Mouse (Mus musculus) forebrain, postnatal 0 days (tissue): Measurements from ENCODE around the gene Haspin. TPM values are rescaled to one million over a fixed set of nuclear protein-coding genes. Genes with fewer than 3 reads are reported as not detected.
A peak's percentile ranks its signal among the peaks of the same experiment; 100 is the strongest.
"Not testable (repeated sequence)": the region's sequence is repeated elsewhere in the genome, so short reads cannot be mapped to it uniquely, and the experiment has no call there.

Experiments
- ATAC-seq: fragments of 200-750 bp; cut with Nextera tagmentation; 2 replicates; pipeline ENCODE4 v1.8.0; 2017; ENCODE audit warnings: mild to moderate bottlenecking, moderate library complexity
- DNase-seq: peaks from one replicate; pipeline ENCODE4 v3.0.0-alpha.2; 2015
- H3K27ac ChIP-seq: fragments of 300-500 bp; sonication (generic); 2 replicates; pipeline ENCODE4 v1.5.1; 2014; ENCODE audit warnings: low read depth, mild to moderate bottlenecking, antibody characterized with exemption, low read length, moderate library complexity, mixed read lengths
- H3K27me3 ChIP-seq: fragments of 300-500 bp; sonication (generic); 2 replicates; pipeline ENCODE4 v1.6.1; 2014; ENCODE audit warnings: mild to moderate bottlenecking, low read length, mixed read lengths; ENCODE audit not compliant: insufficient read depth
- H3K36me3 ChIP-seq: fragments of 300-500 bp; sonication (generic); 2 replicates; pipeline ENCODE4 v1.6.1; 2014; ENCODE audit warnings: mild to moderate bottlenecking, moderate library complexity; ENCODE audit not compliant: insufficient read depth
- H3K4me1 ChIP-seq: fragments of 300-500 bp; sonication (generic); 2 replicates; pipeline ENCODE4 v1.6.1; 2014; ENCODE audit warnings: antibody characterized with exemption; ENCODE audit not compliant: insufficient read depth
- H3K4me2 ChIP-seq: fragments of 300-500 bp; sonication (generic); 2 replicates; pipeline ENCODE4 v1.6.1; 2014; ENCODE audit warnings: low read depth, mild to moderate bottlenecking, moderate library complexity
- H3K4me3 ChIP-seq: fragments of 300-500 bp; sonication (generic); 2 replicates; pipeline ENCODE4 v1.5.1; 2014; ENCODE audit warnings: low read depth, low read length, mixed read lengths
- H3K9ac ChIP-seq: fragments of 300-500 bp; sonication (generic); 2 replicates; pipeline ENCODE4 v1.6.1; 2014; ENCODE audit warnings: mild to moderate bottlenecking
- H3K9me3 ChIP-seq: fragments of 300-500 bp; sonication (generic); 2 replicates; pipeline ENCODE4 v1.6.1; 2016; ENCODE audit warnings: low read length
- CTCF ChIP-seq: sonication (generic); IDR thresholded peaks from 2 replicates; pipeline ENCODE4 v1.5.1; 2016; ENCODE audit warnings: antibody characterized with exemption, control low read depth, low read depth
- WGBS: fragments of 180-500 bp; shearing (Covaris S2); extraction: QIAGEN DNeasy Blood & Tissue Kit; methylation state at CpG from one replicate; pipeline ENCODE4 v1.1.7; 2014; 5-methylcytosine and 5-hydroxymethylcytosine counted together
- polyA plus RNA-seq: library from polyadenylated mRNA; unstranded; fragments of >200 nt; fragmentation: Nextera tagmentation; extraction: Ambion mirVana; gene quantifications from 2 replicates; pipeline ENCODE4 v1.2.1, GENCODE M21; 2015
- total RNA-seq: library from RNA; depleted of rRNA; stranded (reverse); fragments of >200 nt; gene quantifications from 2 replicates; pipeline ENCODE4 v1.2.3, GENCODE M21; 2014

The Haspin gene
- total and polyA plus RNA-seq, 2 experiments from 2014 or later: 2.0 to 2.4 TPM

DNA sequence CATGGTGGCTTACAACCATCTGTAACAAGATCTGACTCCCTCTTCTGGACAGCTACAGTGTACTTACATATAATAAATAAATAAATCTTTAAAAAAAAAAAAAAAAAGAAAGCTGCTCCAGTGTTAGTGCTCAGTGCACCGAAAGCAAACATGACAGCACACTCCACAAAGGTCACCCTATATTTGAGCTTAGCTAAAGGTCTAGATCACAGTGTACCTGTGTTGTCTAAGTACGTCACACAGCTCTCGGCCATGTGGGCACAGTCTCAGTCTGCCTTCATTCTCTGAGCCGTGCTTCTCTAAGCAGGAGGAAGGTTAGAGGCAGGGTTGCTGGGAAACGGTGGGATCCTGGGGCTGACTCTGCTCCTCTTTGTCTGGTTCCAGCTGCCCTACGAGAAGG lies 11.6 kb downstream of the Haspin start:
- 87% methylated on average over 6 of the region's 6 CpGs for WGBS
- no peak overlapping the region for H3K4me2 ChIP-seq

DNA sequence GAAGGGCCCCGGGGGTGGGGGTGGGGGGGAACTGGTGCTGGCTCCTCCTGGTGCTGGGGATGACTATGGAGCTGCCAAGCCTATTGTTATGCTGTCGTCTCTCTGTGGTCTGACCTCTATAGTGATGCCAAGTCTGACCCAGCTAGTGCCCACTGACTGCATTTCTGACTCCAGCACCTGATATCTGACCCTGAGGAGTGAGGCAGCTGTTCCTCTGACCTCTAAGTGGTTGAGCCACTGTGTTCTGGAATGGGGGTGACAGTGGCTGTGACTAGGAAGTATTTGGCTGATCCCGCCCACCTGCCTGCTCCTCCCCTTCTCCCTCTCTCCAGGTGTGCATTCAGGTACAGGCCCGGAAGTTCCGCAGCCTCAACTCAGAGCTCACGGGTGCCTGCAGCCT lies 26.7 kb downstream of the Haspin start:
- 61% methylated on average over 6 of the region's 6 CpGs for WGBS
- no peak overlapping the region for H3K4me2 ChIP-seq
- H3K36me3 ChIP-seq: no peaks in the 10 kb centered on the region
- H3K4me1 ChIP-seq: no peaks in the 10 kb centered on the region
- no peak overlapping the region for H3K9ac ChIP-seq
- TF ChIP-seq CTCF: no peak
- H3K9me3 ChIP-seq: no peaks in the 10 kb centered on the region
- H3K27ac ChIP-seq: no peak overlapping the region
- no peak overlapping the region for H3K4me3 ChIP-seq
- H3K27me3 ChIP-seq: no peaks in the 10 kb centered on the region
- no peak for ATAC-seq
- no peak for DNase-seq

More for the DNA sequence above, 11.6 kb downstream of the Haspin start:
- no peak for DNase-seq
- Histone ChIP-seq H3K9ac (no peak overlapping the region), H3K36me3 (no peaks in the 10 kb centered on the region), H3K27ac (no peak overlapping the region), H3K4me3 (no peak overlapping the region), H3K4me1 (no peaks in the 10 kb centered on the region), H3K27me3 (no peaks in the 10 kb centered on the region), H3K9me3 (no peaks in the 10 kb centered on the region)
- ATAC-seq: no peak
- TF ChIP-seq CTCF: no peak

DNA sequence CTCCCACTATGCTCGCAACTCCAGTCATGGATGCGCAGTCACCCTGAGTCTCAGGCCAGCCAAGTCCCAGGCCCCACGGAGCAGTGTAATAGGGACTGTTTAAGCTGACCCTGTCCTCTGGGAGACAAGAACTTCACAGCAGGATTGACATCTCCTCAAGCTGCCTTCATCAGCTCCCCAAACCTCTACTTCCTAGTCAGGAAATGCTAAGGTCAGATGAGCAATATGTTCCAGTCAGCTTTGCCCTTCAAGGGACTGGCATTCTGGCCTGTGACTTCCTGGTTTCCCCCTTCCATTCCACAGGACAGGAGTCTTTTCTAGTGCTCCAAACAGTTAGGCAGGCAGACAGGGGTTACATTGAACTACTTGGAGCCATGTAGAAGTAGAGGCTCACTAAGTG lies 28.2 kb downstream of the Haspin start:
- Histone ChIP-seq H3K4me1 (no peaks in the 10 kb centered on the region), H3K27me3 (no peaks in the 10 kb centered on the region), H3K9ac (no peak overlapping the region), H3K4me3 (no peak overlapping the region), H3K9me3 (no peaks in the 10 kb centered on the region), H3K27ac (no peak overlapping the region), H3K4me2 (no peak overlapping the region), H3K36me3 (no peaks in the 10 kb centered on the region)
- no peak for ATAC-seq
- TF ChIP-seq CTCF: no peak
- WGBS: 78% methylated on average over 3 of the region's 3 CpGs
- no peak for DNase-seq

DNA sequence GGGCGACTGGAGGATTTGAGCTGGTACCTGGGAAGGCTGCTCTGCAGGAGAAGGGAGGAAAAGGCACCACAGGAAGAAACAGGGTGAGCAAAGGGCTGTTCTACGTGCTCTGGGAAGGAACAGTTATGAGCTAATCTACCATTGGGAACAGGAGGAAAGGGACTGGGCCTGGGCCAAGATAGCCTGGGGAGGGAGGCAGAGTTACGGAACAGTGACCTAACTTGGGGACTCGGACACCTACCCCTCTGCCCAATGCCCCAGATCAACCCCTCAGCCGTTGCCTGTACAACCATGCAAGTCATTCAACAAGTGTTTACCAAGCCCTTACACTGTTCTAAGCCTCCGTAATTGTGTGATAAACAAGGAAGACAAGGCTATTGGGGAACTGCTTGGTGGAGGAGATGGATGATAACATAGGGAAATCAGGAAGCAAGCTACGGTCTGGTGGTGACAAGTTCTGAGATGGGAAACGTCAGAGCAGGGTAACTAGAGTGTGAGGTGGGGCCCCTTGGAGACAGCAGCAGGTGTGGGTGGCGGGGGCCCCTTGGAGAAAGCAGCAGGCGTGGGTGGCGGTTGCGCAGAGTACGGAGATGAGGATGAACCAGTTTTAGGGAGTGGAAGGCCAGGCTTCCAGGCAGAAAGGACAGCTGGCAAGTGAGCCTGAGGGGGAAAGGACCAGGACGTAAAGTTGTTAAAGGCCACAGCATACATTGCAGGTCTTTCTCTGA lies 29.0 kb downstream of the Haspin start:
- TF ChIP-seq CTCF: no peak
- no peaks in the 10 kb centered on the region for H3K27me3 ChIP-seq
- WGBS: 81% methylated on average over 14 of the region's 14 CpGs

DNA sequence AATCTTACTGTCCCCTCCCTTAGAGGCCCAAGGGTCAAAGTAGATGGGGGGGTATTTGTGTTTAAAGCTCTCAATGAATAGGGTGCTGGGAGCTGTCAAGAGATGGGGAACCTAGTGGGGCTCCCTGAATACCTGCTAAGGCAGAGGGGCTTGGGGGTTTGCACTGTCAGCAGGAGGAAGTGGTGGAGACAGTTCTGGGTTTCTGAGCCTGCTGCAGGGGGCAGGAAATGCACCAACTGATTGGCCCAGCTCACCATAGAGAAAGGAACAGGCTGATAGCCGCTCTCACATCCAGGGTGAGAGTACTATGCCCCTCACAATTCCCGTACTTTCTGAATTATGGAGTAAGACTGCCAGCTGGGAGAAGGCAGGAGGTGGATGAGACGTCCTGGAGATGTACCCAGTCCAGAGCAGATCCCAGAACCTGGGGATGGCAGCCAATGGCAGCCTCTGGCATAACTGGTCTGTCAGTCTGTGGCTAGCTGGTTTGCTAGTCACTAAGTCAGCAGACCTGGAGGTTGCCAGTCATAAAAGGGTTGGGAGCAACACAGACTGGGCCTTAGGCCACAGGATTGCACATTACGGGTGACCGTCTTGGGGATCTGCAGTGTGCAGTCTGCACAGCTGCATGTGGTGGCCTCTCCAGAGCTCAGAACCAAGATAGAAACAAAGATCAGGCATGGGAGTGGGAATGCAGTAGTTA lies 29.7 kb downstream of the Haspin start:
- Histone ChIP-seq H3K9ac (no peak overlapping the region), H3K4me3 (no peak overlapping the region), H3K27me3 (no peaks in the 10 kb centered on the region), H3K4me1 (no peaks in the 10 kb centered on the region), H3K4me2 (no peak overlapping the region), H3K27ac (no peak overlapping the region), H3K9me3 (no peaks in the 10 kb centered on the region), H3K36me3 (no peaks in the 10 kb centered on the region)
- no peak for TF ChIP-seq CTCF
- ATAC-seq (no peak), DNase-seq (no peak)
- 74% methylated on average over 5 of the region's 5 CpGs for WGBS

More for the DNA sequence above, 29.0 kb downstream of the Haspin start:
- Histone ChIP-seq H3K36me3 (no peaks in the 10 kb centered on the region), H3K27ac (no peak overlapping the region), H3K4me3 (no peak overlapping the region), H3K9ac (no peak overlapping the region), H3K9me3 (no peaks in the 10 kb centered on the region), H3K4me1 (no peaks in the 10 kb centered on the region), H3K4me2 (no peak overlapping the region)
- DNase-seq: no peak
- no peak for ATAC-seq

DNA sequence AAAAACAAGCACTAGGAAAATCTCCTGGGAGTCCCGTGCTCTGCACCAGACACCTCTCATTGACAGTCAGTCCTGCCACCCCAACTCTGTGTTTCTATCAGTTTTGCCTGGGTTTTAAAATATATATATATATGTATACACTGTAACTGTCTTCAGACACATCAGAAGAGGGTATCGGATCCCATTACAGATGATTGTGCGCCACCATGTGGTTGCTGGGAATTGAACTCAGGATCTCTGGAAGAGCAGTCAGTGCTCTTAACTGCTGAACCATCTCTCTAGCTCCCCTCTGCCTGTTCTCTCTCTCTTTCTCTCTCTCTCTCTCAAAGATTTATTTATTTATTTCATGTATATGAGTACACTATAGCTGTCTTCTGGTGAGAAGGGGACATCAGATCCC lies 30.7 kb downstream of the Haspin start:
- WGBS: 42% methylated on average over 3 of the region's 3 CpGs
- H3K4me2 ChIP-seq, H3K4me1 ChIP-seq, H3K4me3 ChIP-seq, H3K36me3 ChIP-seq, DNase-seq, H3K27ac ChIP-seq, ATAC-seq, H3K27me3 ChIP-seq, H3K9me3 ChIP-seq, H3K9ac ChIP-seq: not testable (repeated sequence)
- peak; percentile 51 for TF ChIP-seq CTCF

DNA sequence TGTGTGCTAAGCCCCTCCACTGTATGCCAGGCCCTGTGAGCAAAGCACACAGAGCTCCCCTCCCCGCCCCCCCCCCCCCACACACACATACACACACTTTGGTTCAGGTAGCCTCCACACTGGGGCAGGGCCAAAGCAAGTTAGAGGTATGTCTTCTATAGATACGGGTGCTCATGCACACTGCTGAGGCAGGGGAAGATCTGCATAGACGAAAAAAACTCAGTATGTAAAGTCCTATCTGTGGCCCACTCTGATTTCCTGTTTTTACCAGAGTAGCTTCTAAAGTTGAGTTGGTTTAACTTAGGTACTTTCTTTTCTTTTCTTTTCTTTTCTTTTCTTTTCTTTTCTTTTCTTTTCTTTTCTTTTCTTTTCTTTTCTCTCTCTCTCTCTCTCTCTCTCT lies 32.8 kb downstream of the Haspin start:
- ATAC-seq: no peak
- H3K9ac ChIP-seq: no peak overlapping the region
- H3K4me3 ChIP-seq: no peak overlapping the region
- no peaks in the 10 kb centered on the region for H3K27me3 ChIP-seq
- H3K4me1 ChIP-seq: no peaks in the 10 kb centered on the region
- no peak for DNase-seq
- no peak overlapping the region for H3K27ac ChIP-seq
- WGBS: 56% methylated on average over 3 of the region's 3 CpGs
- no peaks in the 10 kb centered on the region for H3K36me3 ChIP-seq
- no peak for TF ChIP-seq CTCF
- no peaks in the 10 kb centered on the region for H3K9me3 ChIP-seq
- H3K4me2 ChIP-seq: no peak overlapping the region
